Mouse (Mus musculus) cortical plate, adult 2 months (tissue): ENCODE data around the gene Arhgap42. TPM values are rescaled to one million over a fixed set of nuclear protein-coding genes. Genes with fewer than 3 reads are reported as not detected.
A peak's percentile ranks its signal among the peaks of the same experiment; 100 is the strongest.

Experiments used
- H3K27ac ChIP-seq: fragments of 200-500 bp; 2 replicates; pipeline ENCODE4 v1.5.1; 2012; ENCODE audit warnings: low read length, control low read depth, inconsistent platforms; ENCODE audit not compliant: insufficient read depth
- H3K4me1 ChIP-seq: fragments of 200-500 bp; 2 replicates; pipeline ENCODE4 v1.6.1; 2011; ENCODE audit warnings: low read length; ENCODE audit not compliant: control insufficient read depth, insufficient read depth
- H3K4me3 ChIP-seq: fragments of 200-500 bp; 2 replicates; pipeline ENCODE4 v1.5.1; 2011; ENCODE audit warnings: mild to moderate bottlenecking, low read length, control low read depth; ENCODE audit not compliant: insufficient read depth
- CTCF ChIP-seq: fragments of 200-500 bp; IDR thresholded peaks from 2 replicates; pipeline ENCODE4 v1.5.1; 2011; ENCODE audit warnings: mild to moderate bottlenecking, control low read depth, low read length; ENCODE audit not compliant: insufficient read depth; ENCODE audit errors: extremely low read depth
- POLR2A ChIP-seq: fragments of 200-500 bp; IDR thresholded peaks from 2 replicates; pipeline ENCODE4 v1.6.1; 2011; ENCODE audit warnings: mild to moderate bottlenecking, low read length, control low read depth; ENCODE audit not compliant: insufficient read depth; ENCODE audit errors: extremely low read depth
- polyA plus RNA-seq: library from polyadenylated mRNA; depleted of rRNA; stranded (reverse); fragments of >200 nt; gene quantifications from 2 replicates; pipeline ENCODE4 v1.2.3, GENCODE M21; 2012

Arhgap42 gene
- polyA plus RNA-seq, 1 experiment = 6.6 TPM

DNA sequence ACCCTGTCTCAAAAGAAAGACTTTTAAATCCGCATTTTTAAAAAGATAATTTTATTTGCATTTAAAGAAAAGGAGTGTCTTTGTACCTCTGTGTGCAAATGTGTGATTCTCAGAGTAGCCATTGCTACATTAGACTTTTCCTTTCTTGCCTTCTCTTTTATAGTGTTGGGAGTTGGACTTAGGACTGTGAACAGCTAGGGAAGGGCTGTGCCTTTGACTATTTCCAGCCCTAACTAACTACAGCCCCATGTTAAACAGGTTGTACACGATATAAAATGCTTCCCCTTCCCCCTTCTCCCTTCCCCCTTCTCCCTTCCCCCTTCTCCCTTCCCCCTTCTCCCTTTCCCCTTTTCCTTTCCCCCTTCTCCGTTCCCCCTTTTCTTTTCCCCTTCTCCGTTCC lies 4.9 kb upstream of the Arhgap42 start:
- Histone ChIP-seq H3K4me3 (no peak overlapping the region), H3K27ac (no peak overlapping the region), H3K4me1 (no peaks in the 10 kb centered on the region)
- TF ChIP-seq CTCF (no peak), POLR2A (no peak)

DNA sequence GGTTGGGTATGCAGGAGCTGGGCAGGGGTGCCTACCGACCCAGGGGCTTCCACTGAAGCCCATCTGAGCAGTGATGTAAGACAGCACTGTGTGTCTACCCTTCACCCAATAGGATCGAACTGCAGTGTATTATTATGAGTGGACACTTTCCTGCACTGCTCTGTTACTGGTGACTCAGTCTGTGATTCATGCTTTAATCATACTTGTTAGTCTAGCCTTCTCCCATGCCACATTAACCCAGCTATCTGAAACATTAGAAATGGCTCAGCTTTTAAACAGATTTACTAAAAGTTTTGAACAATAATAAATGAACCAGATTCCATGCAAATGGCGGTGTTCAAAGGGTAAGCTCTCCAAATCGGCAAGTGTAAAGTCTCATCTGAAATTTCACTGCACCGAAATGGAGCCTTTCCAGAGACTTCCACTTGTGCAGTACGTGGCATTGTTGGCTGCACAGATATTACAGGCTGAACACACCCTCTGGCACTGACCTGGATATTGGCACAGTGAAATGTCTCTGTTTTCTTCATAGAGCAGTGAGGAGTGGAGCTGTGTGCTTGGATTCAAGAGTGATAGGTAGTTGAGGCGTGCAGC lies 2.4 kb upstream of the Arhgap42 start:
- TF ChIP-seq CTCF = no peak
- no peak for TF ChIP-seq POLR2A
- 0 out of 2 replicates have a peak, but pooled peaks cover 3% of the 10 kb centered on the region for H3K4me1 ChIP-seq
- H3K4me3 ChIP-seq = no peak overlapping the region
- H3K27ac ChIP-seq = no peak overlapping the region

DNA sequence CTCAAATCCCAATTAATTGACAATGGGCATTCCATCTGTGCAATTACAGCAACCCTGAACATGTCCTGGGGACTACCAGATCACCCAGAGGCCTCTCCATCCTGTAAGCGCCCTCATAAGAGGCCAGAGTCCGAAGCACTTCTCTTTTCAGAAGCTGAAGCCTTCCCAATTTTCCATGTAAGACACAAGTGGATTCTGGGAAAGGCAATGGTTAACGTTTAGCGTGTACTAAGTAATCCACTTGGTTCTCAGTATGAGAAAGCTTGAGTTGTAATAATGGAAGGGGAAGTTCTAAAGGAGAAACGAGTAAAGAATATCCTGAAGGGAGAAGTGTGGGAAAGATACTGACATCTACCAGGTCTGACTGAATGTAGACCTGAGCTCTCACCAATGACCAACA lies 1.4 kb downstream of the Arhgap42 start:
- H3K4me1 ChIP-seq = 0 out of 2 replicates have a peak, but pooled peaks cover 3% of the 10 kb centered on the region
- H3K4me3 ChIP-seq = peak overlapping the region; percentile 55; the same call in 1 of the 2 replicates
- no peak overlapping the region for H3K27ac ChIP-seq
- TF ChIP-seq CTCF = no peak
- no peak for TF ChIP-seq POLR2A

DNA sequence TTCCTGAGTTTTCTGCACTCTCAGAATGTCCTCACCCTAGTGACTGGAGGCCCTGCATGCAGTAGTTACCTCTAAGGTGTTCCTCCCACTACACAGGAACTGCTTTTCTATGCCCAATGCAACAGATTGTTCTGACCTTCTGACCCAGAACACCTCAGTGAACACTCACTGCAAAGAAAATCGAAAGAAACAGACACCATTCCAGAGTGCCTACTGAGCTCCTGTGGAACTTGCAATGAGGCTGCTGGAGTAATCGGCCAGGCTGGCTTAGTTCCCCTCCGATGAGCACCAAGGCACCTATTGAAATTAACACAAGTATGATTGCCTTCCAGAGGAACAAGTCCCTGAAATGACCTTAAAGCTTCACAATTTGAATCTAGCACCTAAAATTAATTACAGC lies 9.2 kb downstream of the Arhgap42 start:
- TF ChIP-seq POLR2A (no peak), CTCF (no peak)
- no peak overlapping the region for H3K27ac ChIP-seq
- H3K4me1 ChIP-seq = peaks cover 2% of the 10 kb centered on the region; the same call in 1 of the 2 replicates
- no peak overlapping the region for H3K4me3 ChIP-seq

DNA sequence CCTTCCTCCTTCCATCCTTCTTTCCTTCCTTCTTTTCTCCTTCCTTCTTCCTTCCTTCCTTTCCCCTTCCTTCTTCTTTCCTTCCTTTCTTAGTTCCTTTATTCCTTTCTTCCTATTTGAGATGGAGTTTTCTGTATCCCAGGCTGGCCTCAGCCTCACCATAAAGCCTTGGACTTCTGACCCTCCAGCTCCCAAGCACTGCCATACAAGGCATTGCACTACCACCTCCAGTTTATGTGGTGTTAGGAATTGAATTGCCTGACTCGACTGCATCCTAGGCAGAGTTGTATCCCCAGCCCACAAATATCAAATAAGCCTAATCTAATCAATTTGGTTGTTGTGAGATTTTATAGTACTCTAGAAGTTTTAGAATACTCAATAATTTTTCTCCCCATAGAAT lies 14.1 kb downstream of the Arhgap42 start:
- peaks cover 2% of the 10 kb centered on the region; the same call in 1 of the 2 replicates for H3K4me1 ChIP-seq
- no peak for TF ChIP-seq POLR2A
- no peak for TF ChIP-seq CTCF
- no peak overlapping the region for H3K27ac ChIP-seq
- no peak overlapping the region for H3K4me3 ChIP-seq

DNA sequence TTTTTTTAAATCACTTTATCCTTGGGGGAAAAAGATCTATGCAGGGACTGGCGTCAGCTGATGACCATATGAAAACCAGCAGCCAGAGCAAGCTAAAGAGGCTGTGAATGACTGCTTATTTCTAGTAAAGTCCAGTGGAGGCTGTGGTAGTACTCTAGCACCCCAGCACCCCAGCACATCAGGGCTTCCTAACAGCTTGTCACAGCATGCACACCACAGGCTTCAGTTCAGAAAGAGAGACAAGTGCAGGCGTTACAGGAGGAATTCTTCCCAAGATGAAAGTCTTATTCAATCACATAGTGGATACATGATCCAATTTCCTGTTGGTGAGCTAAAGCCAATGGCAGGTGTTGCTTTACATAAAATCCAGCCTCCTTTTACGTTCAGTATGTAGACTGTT lies 15.5 kb downstream of the Arhgap42 start:
- TF ChIP-seq CTCF (no peak), POLR2A (no peak)
- no peaks in the 10 kb centered on the region for H3K4me1 ChIP-seq
- H3K4me3 ChIP-seq = no peak overlapping the region
- no peak overlapping the region for H3K27ac ChIP-seq

DNA sequence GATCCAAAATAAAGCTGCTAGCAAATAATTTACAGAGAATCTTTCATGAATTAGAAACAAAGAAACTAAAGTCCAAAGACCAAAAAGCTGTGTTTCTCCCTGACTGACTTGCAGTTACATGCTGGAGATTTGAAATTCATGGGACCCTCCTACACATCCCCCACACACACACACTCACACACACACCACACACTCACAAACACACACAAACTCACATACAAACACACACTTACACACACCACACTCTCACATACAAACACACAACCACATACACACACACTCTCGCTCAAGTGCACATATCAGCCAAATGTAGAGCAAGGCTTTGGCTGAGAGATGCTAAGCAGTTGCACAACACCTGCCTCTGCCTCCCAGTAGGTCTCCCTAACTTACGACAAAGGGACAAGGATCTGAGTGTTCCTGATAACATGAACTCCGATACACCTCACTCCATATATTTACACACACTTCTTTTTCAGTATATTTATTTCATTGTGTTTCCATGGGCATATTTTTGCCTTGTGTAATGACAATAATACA lies 16.9 kb downstream of the Arhgap42 start:
- no peak for TF ChIP-seq POLR2A
- Histone ChIP-seq H3K4me1 (no peaks in the 10 kb centered on the region), H3K4me3 (no peak overlapping the region), H3K27ac (no peak overlapping the region)

DNA sequence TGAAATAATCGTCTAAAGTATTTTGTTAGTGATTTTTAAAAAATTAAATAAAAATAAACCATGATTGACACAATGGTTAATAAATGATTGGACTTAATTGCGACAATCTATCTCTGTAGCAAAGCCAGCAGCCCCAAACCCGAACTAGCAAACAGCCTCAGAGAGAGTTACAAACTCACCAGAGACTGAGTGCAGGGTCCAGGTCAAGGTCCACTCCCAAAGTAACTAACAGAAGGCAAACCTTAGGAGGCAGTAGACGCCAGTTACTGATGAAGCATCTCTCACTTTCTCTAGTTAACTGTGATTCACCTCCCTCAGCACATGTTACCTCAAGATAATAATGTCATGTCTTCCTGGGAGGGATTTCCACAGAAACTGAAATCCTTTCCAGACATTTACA lies 17.7 kb downstream of the Arhgap42 start:
- Histone ChIP-seq H3K27ac (no peak overlapping the region), H3K4me3 (no peak overlapping the region), H3K4me1 (no peaks in the 10 kb centered on the region)
- TF ChIP-seq CTCF (no peak), POLR2A (no peak)

DNA sequence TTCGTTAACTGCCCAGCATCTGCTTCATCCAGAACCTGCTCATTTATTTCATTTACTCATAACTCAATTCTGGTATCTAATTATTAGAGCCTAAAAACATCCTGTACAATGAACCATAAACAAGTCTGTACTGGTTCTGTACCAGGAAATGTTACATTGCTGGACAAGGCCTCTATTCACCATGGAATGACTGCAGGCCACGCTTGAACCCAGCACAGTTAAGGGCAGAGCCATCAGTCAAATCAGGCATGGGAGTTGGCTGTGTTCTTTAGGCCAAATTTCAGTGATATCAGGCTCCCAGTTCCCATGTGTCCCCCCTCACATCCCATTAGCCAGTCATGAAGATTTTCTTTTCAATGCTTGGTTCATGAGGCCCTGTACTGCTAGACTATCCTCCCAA lies 20.6 kb downstream of the Arhgap42 start:
- no peak for TF ChIP-seq CTCF
- no peak for TF ChIP-seq POLR2A
- Histone ChIP-seq H3K4me1 (no peaks in the 10 kb centered on the region), H3K4me3 (no peak overlapping the region), H3K27ac (no peak overlapping the region)

DNA sequence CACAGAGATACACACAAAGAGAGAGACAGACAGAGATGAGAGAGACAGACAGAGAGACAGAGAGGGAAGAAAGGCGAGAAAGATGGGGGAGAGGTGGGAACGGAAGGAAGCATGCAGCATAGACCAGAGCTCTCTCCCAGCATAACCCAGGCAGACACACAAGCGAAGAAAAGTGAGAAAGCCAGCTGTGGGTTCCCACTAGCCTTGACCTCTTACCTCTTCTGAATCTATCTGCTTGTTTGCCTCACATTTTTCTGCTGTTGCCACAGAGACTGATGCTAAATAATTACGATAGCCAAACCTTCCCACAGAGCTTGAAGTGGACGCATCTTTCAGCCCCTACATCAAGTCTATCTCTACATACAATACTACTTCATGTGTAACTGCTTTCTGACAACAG lies 24.1 kb downstream of the Arhgap42 start:
- H3K4me3 ChIP-seq = no peak overlapping the region
- H3K4me1 ChIP-seq = no peaks in the 10 kb centered on the region
- TF ChIP-seq POLR2A = no peak
- no peak for TF ChIP-seq CTCF
- no peak overlapping the region for H3K27ac ChIP-seq
